Mouse (Mus musculus): ENCODE measurements around the gene Amn1.

- no peak for TF ChIP-seq ZNF384 (IDR thresholded peaks at IDR 0.05; ENCODE audit: low read depth, low read length)
- no peak for TF ChIP-seq CHD2 (IDR thresholded peaks at IDR 0.05; ENCODE audit: low read depth, low read length)
These were observed 39.9 kb downstream of the Amn1 start for GRCm38 (mm10) chr6:149148436-149149229.
